Mouse (Mus musculus): ENCODE results near the gene Actn3.

DNA sequence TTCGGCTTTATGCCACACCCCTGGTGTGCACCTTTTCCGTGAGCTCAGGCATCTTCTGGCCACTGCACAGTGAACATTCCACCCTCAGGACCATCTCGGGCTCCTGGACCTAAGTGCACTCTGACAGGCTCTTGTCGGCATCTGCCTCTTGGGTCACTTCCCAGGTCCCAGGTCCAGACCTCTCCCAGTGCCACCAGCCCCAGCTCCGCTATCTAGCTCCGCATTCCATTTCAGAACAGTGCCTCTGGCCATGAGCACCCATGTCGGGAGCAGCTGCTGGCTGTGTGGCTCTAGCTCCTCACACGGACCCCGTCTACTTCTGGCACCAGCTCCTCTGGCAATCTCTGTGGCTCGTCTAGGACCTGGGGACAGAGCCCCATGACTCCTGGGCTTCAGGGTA is 12.1 kb upstream of the Actn3 start:
- TF ChIP-seq CTCF (IDR thresholded peaks at IDR 0.05; ENCODE audit: low read depth, low read length): no peak
- no peak for TF ChIP-seq POLR2A (IDR thresholded peaks at IDR 0.05; ENCODE audit: extremely low read depth, insufficient read depth, low read length)
